Mouse (Mus musculus) lung, postnatal 4 days (tissue): ENCODE data around the gene Tmbim6.

Experiments used
- DNase-seq, 2 experiments: peaks; one replicate each; pipeline ENCODE4 v3.0.0; 2021

Gene Tmbim6

GRCm38 (mm10) chr15:99392486-99393385 lies at the start of gene Tmbim6:
TSS of gene Tmbim6 (plus strand) at chr15:99392882.
- DNase-seq = peak; percentile 99

GRCm38 (mm10) chr15:99343414-99344147 lies 49.1 kb upstream of the Tmbim6 start:
- peak; percentile 66 to 84 for DNase-seq

GRCm38 (mm10) chr15:99344148-99344870 lies 48.4 kb upstream of the Tmbim6 start:
- DNase-seq = peak; percentile 38 to 62

- peak in 1 of 2 experiments; percentile 40 for DNase-seq
These were observed 47.7 kb upstream of the Tmbim6 start for GRCm38 (mm10) chr15:99344961-99345360.

GRCm38 (mm10) chr15:99351610-99352009 lies 41.1 kb upstream of the Tmbim6 start:
- DNase-seq = no peak

- no peak for DNase-seq
These were observed 40.4 kb upstream of the Tmbim6 start for GRCm38 (mm10) chr15:99352306-99352705.

GRCm38 (mm10) chr15:99355660-99356059 lies 37.0 kb upstream of the Tmbim6 start:
- DNase-seq = no peak

GRCm38 (mm10) chr15:99356462-99356861 lies 36.2 kb upstream of the Tmbim6 start:
- no peak for DNase-seq

DNA sequence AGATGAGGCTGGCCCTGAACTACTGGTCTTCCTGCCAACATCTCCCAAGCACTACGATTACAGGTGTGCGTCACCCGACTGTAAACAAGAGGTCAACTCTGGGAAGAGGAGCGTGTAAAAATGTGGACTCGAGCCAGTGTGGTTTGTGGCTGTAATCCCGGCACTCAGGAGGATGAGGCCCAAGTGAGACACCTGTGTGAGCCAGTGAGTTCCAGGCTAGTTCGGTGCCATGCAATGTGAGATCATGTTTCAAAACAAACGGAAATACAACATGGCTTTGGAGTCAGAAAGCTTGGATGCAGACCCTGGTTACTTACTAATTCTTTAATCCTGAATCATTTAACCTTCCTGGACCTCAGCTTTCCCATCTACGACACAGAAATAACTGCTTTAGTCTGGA lies 33.7 kb upstream of the Tmbim6 start:
- no peak for DNase-seq

- DNase-seq = no peak
These were observed 28.6 kb upstream of the Tmbim6 start for GRCm38 (mm10) chr15:99364022-99364530.

- no peak for DNase-seq
These were observed 27.8 kb upstream of the Tmbim6 start for GRCm38 (mm10) chr15:99364921-99365320.

DNA sequence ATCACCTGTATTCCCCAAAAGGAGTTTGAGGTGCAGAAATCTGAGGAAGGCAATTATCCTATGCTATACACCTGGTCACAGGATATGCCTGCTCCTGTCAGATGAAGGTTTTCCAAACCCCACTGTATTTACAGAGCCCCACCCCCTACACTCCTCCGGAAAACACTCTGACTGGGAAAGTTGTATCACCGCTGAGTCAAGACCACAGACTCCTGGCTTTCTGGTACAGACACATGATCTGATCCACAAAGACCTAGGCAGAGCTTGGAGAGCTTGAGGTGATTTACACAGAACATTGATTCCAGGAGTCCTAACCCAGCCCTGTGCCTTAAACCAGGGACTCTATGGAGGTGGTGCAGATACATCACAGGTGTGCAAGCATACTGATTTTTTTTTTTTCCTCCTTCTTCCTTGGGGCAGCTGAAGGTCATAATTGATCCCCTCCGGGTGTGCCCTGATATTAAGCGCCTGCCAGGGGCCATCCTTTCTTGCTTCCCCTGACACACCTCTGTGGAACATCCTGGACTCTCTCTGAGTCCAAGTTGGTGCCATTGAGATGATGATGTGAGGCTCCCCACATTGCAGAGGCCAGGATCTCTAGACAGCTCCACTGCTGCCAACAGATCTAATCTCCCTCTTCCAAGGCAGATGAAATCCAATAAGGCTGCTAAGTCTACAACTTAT lies 24.0 kb upstream of the Tmbim6 start:
- DNase-seq = no peak

DNA sequence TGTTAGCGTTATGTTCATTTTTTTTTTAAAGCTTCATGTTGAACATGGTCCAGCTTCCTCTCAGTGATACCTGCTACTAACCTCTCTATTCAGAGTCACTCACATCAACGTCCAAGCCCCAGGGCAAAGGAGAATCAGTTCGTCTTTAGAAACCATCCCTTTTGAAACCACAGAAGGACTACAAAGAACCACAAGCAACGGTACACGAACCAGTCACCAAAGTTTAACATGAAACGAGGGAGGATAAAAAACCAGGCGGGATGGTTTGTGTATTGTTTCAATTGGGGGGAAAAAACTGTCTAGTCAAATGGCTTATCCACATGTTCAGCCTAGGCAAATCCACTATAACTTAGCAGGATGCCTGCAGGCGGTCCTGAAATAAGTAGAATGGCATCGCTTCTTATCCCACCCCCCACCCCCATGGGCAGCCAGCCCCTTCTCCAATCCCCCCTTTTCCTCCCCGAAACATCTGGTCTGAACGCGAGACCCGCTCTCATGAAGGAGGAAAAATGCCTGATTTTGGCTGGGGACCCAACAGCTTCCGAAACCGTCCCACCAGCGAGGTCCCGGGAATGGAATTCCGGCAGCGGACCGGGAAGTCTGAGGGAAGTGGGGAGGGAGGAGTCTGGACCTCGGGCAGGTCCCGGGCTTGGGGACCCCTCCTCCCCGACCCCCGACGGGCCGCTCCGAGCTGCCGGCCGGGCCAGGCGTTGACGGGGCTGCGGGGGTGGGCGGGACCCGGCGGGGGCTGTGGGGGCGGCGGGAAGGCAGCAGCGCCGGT lies 23.1 kb upstream of the Tmbim6 start:
- no peak for DNase-seq

GRCm38 (mm10) chr15:99370259-99370691 lies 22.4 kb upstream of the Tmbim6 start, which contains the start of gene Fmnl3:
TSS of gene Fmnl3 (minus strand) at chr15:99370482.
- peak; percentile 97 to 99 for DNase-seq

DNA sequence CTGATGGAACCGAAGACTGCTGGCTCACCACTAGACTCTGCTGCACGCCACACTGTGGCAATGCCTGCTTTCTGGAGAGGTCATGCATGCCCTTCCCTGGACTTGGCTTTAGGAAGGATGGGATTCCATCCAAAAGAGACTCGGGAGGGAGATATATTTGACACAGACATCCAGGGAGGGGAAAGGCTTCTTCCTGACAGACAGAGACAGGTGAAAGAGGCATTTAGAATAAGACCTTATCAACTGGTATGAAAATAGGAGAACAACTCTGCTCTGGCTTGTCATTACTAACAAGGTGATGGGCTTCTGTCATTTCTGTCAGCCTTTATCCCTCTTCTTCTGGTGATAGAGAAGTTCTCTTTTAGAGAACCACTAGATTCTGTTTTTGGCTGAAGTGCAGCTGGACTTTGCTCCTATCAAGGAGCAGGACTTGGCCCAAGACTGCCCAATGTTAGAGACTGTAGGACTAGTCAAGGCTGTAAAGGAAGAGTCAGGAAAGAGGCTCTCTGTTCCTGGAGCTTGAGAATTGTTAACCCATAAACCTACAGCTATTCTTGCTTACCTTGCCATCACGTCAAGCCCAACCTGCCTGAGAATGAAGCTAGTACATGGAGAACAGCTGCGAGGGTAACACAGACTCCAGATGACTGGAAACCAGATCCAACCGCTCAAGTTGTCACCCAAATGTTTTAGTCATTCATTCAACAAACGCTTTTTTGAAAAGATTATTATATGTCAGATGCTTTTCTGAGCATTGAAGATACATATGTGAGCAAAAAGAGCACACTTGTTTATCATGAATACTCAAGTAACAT lies 20.9 kb upstream of the Tmbim6 start:
- DNase-seq = no peak

GRCm38 (mm10) chr15:99372761-99373160 lies 19.9 kb upstream of the Tmbim6 start:
- no peak for DNase-seq

- DNase-seq = no peak
These were observed 17.6 kb upstream of the Tmbim6 start for GRCm38 (mm10) chr15:99375036-99375435.

- no peak for DNase-seq
These were observed 17.1 kb upstream of the Tmbim6 start for GRCm38 (mm10) chr15:99375581-99375980.

DNA sequence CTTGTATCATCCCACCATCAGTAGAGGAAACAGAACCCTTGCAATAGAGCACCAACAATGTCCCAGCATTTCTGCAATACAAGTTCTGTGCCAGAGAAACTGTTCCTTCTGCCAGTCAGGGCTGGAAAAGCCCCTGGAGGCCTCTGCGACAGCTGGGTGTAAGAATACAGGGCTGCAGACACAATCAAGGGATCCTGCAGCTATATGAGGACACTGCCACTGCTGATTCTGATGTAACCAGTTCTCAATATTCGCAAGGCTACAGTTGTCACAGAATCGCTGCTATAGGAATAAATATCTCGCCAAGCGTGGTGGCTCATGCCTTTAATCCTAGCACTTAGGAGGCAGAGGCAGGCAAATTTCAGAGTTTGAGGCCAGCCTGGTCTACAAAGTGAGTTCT lies 16.4 kb upstream of the Tmbim6 start:
- DNase-seq = no peak

DNA sequence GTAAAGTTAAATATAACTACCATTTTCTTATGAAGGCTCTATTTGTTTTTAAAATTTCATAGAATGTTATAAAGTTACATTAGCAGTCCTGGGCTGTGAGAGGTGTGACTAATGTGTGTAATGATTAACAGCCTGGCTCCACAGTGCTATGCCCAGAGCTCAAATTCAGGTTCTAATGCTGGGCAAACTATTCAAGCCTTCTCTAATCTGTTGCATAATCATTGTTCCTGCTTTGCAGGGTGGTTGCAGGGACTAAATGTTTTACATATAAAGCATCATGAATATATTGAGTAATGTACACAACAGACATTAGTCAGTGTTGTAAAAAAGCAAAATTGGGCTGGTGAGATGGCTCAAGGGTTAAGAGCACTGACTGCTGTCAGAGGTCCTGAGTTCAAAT lies 9.8 kb upstream of the Tmbim6 start:
- DNase-seq = no peak

- DNase-seq = no peak
These were observed 8.6 kb upstream of the Tmbim6 start for GRCm38 (mm10) chr15:99384071-99384470.
